Mouse (Mus musculus) monocyte, adult 59 days (primary cell): ENCODE results near the gene Mtx1. TPM values are rescaled to one million over a fixed set of nuclear protein-coding genes. Genes with fewer than 3 reads are reported as not detected.

Experiments
- total RNA-seq, 2 experiments: library from RNA; stranded (reverse); gene quantifications; one replicate each; pipeline ENCODE4 v1.2.4; 2023

The Mtx1 gene
- total RNA-seq: 10 to 100 TPM; 84.0 to 86.7 TPM

DNA sequence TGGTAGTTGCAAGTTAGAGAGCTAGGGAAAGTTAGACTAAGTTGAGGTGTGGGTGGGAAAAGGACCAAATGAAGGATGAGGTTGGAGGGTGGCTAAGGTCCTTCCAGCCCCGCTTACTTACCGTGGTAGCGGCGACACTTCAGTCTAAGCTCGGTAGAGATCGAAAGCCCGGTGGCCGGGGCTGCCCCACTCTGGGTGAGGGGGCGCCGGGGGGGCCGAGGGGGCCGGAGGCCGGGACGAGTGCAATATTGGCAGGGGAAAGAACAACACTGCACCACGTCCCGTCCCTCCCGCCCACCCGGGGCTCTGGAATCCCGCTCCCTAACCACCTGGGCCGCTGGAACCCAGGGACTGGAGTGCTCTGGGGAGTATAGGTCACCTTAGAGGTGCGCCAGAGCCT is at the start of gene Mtx1:
TSS of gene Mtx1 (minus strand) at position 189 of the 400 bp plus-strand sequence.

GRCm38 (mm10) chr3:89270051-89270755 is 43.3 kb upstream of the Mtx1 start, which contains the start of gene Slc50a1:
TSS of gene Slc50a1 (minus strand) at chr3:89270570.

GRCm38 (mm10) chr3:89259076-89259475 is 32.2 kb upstream of the Mtx1 start, which contains the start of gene Dpm3:
TSS of gene Dpm3 (plus strand) at chr3:89259358.

DNA sequence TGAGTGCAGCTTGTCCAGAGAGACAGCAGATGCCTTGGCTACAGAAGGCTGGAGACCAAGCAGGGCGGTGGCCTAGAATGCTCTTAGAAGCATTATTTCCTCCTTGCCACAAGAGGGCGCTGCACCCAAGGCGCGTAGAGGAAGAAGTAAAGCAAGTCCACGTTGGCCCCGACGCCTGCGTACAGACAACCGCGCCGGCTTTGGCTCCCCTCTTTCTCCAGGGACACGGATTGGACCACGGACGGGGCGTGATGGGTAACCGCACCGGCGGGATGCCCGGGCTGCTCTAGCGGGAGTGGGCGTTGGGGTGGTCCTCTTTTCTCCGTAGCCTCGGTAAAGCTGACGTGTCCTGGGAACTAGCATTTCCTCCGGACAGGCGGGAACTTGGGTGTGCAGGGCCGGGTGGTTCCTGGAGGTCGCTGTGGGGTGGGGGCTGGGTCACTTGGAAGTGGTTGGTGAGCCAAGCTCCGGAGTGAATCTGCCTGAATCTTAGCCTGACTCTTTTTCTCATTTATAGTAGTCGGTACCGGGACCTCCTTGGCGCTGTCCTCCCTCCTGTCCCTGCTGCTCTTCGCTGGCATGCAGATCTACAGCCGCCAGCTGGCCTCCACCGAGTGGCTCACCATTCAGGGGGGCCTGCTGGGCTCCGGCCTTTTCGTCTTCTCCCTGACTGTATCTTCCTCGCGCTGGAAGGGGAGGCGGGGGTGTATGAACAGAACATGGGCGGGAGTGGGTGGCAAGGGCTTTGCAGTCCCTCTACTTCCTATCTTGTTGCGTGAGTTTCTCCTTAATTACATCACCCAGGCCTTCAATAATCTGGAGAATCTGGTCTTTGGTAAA is 19.6 kb upstream of the Mtx1 start, which contains the start of gene Trim46:
TSS of gene Trim46 (minus strand) at position 49 of the 840 bp plus-strand sequence.

DNA sequence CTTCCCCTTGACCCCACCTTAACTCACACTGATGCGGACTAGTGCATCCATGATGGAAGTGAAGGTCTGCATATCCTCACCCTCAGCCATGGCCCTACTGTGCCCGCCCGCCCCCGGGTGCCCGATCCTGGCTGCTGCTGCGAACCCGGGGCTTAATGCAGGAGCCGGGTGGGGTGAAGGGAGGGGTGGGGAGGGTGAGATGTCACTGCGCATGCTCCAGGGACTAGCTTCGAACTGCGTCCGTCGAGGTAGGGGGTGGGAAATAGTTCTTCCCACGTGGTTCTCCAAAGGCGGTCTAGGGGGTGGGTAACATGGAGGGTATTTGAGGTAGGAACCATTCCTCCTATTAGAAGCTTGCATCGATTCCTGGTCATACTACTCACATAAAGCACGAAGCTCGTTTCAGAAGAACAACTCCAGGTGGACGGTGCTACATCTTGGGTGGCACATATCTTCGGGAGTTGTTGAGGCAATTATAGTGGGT is 18.8 kb upstream of the Mtx1 start, which contains the start of gene Krtcap2:
TSS of gene Krtcap2 (plus strand) at position 279 of the 484 bp plus-strand sequence.

DNA sequence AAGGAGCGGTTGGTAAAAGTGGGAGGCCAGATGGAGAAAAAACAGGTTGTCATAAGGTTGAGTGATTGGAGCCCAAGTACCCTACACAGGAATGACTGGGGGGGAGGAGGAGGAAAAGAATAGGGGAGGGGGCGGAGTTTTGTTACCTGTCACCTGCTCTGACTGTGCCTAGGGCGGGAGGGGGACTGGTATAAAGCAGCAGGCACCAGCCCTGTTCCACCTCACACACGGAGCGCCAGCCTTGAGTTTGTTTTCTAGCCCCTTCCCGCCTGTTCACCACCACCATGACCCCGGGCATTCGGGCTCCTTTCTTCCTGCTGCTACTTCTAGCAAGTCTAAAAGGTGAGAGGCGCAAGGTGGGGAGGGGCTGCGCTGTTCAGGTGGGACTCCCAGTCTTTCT is 1.9 kb upstream of the Mtx1 start, which contains the start of gene Muc1:
TSS of gene Muc1 (plus strand) at position 222 of the 400 bp plus-strand sequence.

DNA sequence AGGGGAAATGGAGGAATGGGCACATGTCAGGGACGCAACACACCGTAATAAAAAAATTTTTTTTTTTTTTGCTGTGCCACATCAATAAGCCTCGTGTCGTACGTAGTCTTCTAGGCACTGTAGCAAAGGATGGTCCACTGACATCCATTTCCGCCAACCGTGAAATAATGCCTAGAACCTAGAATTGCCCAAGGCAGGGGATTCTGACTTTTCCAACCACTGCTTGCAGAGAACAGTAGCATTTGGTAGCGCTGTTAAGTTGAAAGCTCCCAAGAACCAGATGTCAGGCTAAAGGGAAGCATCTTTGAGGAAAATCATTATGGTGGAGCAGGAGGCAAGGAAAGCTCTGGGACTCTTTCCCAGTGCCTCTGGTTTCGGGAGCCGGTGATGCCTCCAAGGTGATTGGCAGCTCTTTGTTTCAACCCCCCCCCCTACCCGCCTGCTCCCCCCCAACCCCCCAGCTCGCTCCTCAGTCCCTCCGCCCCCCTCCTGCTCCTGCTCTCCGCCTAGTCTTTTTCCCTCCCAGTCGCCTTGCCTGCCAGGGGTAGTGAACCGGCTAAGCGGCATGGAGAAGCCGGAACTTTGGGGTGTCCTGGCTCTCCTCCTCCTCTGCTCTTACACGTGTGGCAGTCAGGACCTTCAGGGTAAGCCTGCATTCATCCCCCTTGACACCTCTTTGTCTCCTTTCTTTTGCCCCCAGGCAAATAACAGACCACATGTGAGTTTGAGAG is 12.0 kb downstream of the Mtx1 start, which contains the start of gene Thbs3:
TSS of gene Thbs3 (plus strand) at position 500 of the 731 bp plus-strand sequence.

DNA sequence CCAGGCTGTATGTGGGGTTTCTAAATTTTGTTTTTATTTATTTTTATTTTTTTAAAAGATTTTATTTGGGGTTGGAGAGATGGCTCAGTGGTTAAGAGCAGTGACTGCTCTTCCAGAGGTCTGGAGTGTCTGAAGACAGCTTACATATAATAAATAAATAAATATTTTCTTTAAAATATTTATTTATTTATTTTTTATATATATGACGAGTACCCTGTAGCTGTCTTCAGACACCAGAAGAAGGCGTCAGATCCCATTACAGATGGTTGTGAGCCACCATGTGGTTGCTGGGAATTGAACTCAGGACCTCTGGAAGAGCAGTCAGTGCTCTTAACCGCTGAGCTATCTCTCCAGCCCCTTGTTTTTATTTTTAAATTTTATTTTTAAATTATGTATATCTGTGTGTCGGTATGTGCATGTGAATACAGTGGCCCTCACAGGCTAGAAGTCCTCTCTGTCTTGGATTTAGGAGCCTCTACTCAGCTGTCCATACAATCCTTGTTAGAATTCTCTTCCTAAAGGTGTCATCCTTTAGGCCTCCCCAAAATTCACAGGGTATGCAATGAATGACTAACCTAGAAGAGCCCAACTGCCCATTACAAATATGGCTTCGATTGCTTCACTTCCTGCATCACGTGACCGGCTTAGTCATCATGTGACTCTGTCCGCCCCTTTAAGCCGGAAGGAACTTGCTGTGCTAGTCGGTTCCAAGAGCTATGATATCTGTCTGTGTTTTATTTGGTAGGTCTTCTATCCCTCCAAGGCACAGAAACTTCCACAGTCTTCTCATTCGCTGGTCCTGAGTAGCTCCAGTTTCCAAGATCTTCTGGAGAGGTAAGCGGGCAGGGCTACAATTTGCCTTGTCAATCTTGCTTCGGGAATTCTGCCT is 24.4 kb downstream of the Mtx1 start, which contains the start of gene Gba:
TSS of gene Gba (plus strand) at position 676 of the 889 bp plus-strand sequence.

DNA sequence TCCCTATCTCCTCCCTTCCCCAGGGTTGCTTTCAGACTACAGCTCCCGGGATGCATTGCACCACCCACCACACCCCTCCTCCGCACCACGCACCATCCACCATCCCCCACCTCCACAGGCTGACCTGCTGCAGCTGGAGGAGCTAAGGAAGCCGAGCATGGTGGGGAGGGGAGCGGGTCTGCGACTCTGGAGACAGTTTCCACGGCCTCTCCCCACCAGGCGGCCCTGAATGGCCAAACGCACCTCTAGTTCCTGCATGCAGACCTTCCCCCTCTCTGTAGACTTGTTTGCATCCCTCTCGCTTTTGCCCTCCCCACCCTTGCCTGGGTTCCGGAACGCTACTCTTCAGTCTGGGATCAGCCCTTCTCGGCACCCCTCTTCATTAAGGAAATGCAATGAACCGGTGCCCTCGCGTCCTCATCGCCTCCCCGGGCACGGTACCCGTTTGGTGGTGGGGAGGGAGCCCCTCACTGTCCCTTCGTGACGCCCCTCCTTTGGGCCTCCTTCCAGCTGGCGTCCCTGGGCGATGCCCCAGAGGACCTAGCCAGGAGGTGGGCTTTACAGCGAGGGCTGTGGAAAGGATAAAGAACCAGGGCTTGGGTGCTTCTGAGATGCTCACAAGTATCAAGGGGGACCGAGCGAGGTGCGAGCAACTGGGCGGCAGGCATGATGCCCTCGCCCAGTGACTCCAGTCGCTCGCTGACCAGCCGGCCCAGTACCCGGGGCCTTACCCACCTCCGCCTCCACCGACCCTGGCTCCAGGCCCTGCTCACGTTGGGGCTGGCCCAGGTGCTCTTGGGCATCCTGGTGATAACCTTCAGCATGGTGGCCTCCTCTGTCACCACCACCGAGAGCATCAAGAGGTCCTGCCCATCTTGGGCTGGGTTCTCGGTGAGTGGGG is 43.6 kb downstream of the Mtx1 start, which contains the start of gene Fam189b:
TSS of gene Fam189b (plus strand) at position 86 of the 901 bp plus-strand sequence.

DNA sequence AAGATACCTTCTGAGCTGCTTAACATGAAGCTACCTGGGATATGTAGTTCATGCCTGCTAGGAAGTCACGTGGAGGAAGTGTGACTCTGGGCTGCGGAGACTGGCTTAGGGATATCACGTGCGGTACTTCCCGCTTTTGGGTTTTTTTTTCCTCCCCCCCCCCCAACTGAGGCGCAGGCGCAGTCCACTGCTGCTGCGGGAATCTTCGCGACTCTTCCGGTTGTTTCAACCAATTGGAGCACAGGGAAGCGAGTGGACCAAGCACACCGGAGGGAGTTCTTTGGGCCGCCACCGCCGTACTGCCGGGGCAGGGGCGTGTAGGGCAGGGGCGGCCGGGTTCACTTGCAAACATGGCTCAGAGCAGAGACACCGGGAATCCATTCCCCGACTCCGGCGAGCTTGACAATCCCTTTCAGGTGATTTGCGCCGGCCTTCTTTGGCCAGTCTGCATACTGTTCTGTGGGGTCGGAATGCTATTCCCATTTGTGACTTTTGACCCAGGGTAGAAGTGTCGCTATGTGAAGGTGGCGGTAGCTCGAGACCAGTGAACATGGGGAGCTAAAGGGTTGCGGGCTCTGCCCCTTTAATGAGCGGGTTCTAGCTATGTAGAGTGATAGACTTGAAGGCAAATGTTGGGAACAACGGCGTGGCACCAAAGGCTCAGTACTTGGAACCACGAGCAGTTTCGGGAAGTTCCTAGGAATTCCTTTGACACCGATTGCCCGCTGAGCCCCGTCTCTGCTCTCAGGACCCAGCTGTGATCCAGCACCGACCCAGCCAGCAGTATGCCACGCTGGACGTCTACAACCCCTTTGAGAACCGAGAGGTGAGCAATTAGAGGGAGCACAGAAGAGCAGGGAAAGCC is 49.4 kb downstream of the Mtx1 start, which contains the start of gene Scamp3:
TSS of gene Scamp3 (plus strand) at position 232 of the 865 bp plus-strand sequence.

GRCm38 (mm10) chr3:89164506-89165267 is 62.2 kb downstream of the Mtx1 start, which contains the start of gene Clk2:
TSS of gene Clk2 (plus strand) at chr3:89164795.

DNA sequence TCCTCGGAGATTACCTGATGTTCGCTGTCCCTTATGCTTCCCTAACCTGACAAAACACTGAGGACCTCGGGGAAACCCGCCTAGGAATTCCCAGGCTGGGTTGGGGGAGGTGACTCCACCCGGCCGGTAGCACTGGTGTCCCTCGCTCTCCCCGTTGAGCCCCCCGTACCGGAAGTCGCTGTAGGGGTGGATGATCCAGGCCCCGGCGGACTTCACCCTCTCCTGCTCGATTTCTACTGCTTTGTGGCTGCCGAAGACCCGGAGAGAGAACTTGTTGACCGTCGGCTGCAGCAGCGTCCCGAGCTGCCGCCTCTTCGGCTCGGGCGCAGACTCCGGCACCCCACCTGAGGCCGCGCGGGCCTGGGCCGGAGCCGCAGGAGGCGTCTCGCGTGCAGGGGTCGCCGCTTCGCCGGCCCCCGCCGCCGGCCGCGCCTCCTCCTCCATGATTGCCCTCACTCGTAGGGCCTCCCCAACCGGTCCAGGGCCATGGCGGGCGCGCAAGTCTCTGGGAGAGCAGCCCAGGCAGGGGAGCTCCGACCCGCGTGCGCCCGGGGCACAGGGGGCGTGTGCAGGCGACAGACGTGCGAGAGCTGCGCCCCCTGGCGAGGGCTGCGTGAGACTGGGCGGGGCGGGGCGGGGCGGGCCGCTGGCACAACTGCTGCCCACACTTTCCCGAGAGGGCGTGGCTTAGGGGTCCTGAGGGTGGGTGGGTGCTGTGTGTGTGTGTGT is 67.1 kb downstream of the Mtx1 start, which contains the start of gene Hcn3:
TSS of gene Hcn3 (minus strand) at position 581 of the 729 bp plus-strand sequence.

Other genes with a start within 250 kb of the Mtx1 start
- gene Rusc1, start 133.8 kb downstream of the Mtx1 start, total RNA-seq: 10 to 100 TPM; 32.8 to 34.0 TPM
- gene Gm43738, start 126.0 kb downstream of the Mtx1 start, total RNA-seq: not detected
- 10 to 100 TPM; 34.8 to 48.9 TPM for gene Fdps, start 125.1 kb downstream of the Mtx1 start, total RNA-seq
- not detected for gene Pklr, start 90.9 kb downstream of the Mtx1 start, total RNA-seq
- under 1 TPM in 1 of 2 experiments, not detected in 1; 0.31 TPM for gene Hcn3, start 66.9 kb downstream of the Mtx1 start, total RNA-seq
- 10 to 100 TPM; 79.1 to 83.2 TPM for gene Clk2, start 62.3 kb downstream of the Mtx1 start, total RNA-seq
- 10 to 100 TPM; 82.3 TPM for gene Scamp3, start 49.6 kb downstream of the Mtx1 start, total RNA-seq
- gene Fam189b, start 43.9 kb downstream of the Mtx1 start, total RNA-seq: 10 to 100 TPM; 12.2 to 13.0 TPM
- 100 to 1,000 TPM; 109 to 114 TPM for gene Gba, start 24.2 kb downstream of the Mtx1 start, total RNA-seq
- gene Thbs3, start 11.9 kb downstream of the Mtx1 start, total RNA-seq: 1 to 10 TPM; 5.2 to 6.8 TPM
- not detected for gene Muc1, start 2.0 kb upstream of the Mtx1 start, total RNA-seq
- 100 to 1,000 TPM in 1 of 2 experiments, 10 to 100 TPM in 1; 82.1 to 104 TPM for gene Krtcap2, start 18.9 kb upstream of the Mtx1 start, total RNA-seq
- gene Trim46, start 19.2 kb upstream of the Mtx1 start, total RNA-seq: 1 to 10 TPM in 1 of 2 experiments, under 1 TPM in 1; 0.18 to 1.1 TPM
- gene Dpm3, start 32.3 kb upstream of the Mtx1 start, total RNA-seq: 10 to 100 TPM; 65.3 to 74.1 TPM
- gene Slc50a1, start 43.5 kb upstream of the Mtx1 start, total RNA-seq: 10 to 100 TPM; 49.4 to 58.0 TPM
- under 1 TPM in 1 of 2 experiments, not detected in 1; 0.55 TPM for gene Efna1, start 54.1 kb upstream of the Mtx1 start, total RNA-seq
- not detected for gene Efna3, start 95.9 kb upstream of the Mtx1 start, total RNA-seq
- gene Efna4, start 110.9 kb upstream of the Mtx1 start, total RNA-seq: not detected
- gene Adam15, start 122.9 kb upstream of the Mtx1 start, total RNA-seq: 100 to 1,000 TPM; 163 to 179 TPM
- not detected for gene Dcst2, start 134.9 kb upstream of the Mtx1 start, total RNA-seq
- not detected for gene Dcst1, start 138.2 kb upstream of the Mtx1 start, total RNA-seq
- 100 to 1,000 TPM; 130 to 146 TPM for gene Zbtb7b, start 167.7 kb upstream of the Mtx1 start, total RNA-seq
- gene Lenep, start 175.7 kb upstream of the Mtx1 start, total RNA-seq: not detected
- 10 to 100 TPM; 20.0 to 28.1 TPM for gene Flad1, start 184.8 kb upstream of the Mtx1 start, total RNA-seq
- 1 to 10 TPM; 6.1 to 6.2 TPM for gene Cks1b, start 191.3 kb upstream of the Mtx1 start, total RNA-seq
- gene Shc1, start 191.4 kb upstream of the Mtx1 start, total RNA-seq: 100 to 1,000 TPM; 110 to 117 TPM
- gene Pygo2, start 203.1 kb upstream of the Mtx1 start, total RNA-seq: 10 to 100 TPM; 47.6 to 47.8 TPM
- 100 to 1,000 TPM; 114 to 127 TPM for gene Pbxip1, start 209.6 kb upstream of the Mtx1 start, total RNA-seq
- gene Pmvk, start 227.5 kb upstream of the Mtx1 start, total RNA-seq: 10 to 100 TPM; 11.1 to 16.8 TPM